Mouse (Mus musculus) midbrain, embryonic 13.5 days (tissue): Measurements from ENCODE around the gene Actb. TPM values are rescaled to one million over a fixed set of nuclear protein-coding genes. Genes with fewer than 3 reads are reported as not detected.

Experiments
- ATAC-seq: fragments of 200-750 bp; cut with Nextera tagmentation; 2 replicates; pipeline ENCODE4 v1.8.0; 2017; ENCODE audit warnings: mild to moderate bottlenecking, moderate TSS enrichment, moderate library complexity
- H3K27ac ChIP-seq: fragments of 300-500 bp; sonication (generic); 2 replicates; pipeline ENCODE4 v1.5.1; 2015; ENCODE audit warnings: inconsistent platforms, mild to moderate bottlenecking, moderate library complexity
- H3K27me3 ChIP-seq: fragments of 300-500 bp; sonication (generic); 2 replicates; pipeline ENCODE4 v1.6.1; 2015; ENCODE audit warnings: mild to moderate bottlenecking, inconsistent platforms
- H3K36me3 ChIP-seq: fragments of 300-500 bp; sonication (generic); 2 replicates; pipeline ENCODE4 v1.6.1; 2015; ENCODE audit warnings: mild to moderate bottlenecking, inconsistent platforms
- H3K4me1 ChIP-seq: fragments of 300-500 bp; sonication (generic); replicated peaks from 2 replicates; pipeline ENCODE4 v1.6.1; 2015; ENCODE audit warnings: inconsistent platforms
- H3K4me2 ChIP-seq: fragments of 300-500 bp; sonication (generic); replicated peaks from 2 replicates; pipeline ENCODE4 v1.6.1; 2015; ENCODE audit warnings: moderate library complexity, mild to moderate bottlenecking, inconsistent platforms
- H3K4me3 ChIP-seq: fragments of 300-500 bp; sonication (generic); replicated peaks from 2 replicates; pipeline ENCODE4 v1.5.1; 2015; ENCODE audit warnings: mild to moderate bottlenecking, inconsistent platforms
- H3K9ac ChIP-seq: fragments of 300-500 bp; sonication (generic); replicated peaks from 2 replicates; pipeline ENCODE4 v1.6.1; 2015; ENCODE audit warnings: mild to moderate bottlenecking, inconsistent platforms
- H3K9me3 ChIP-seq: fragments of 300-500 bp; sonication (generic); 2 replicates; pipeline ENCODE4 v1.6.1; 2016; ENCODE audit warnings: mild to moderate bottlenecking, inconsistent platforms
- WGBS: fragments of 180-500 bp; shearing (Covaris S2); methylation state at CpG from one replicate; pipeline ENCODE4 v1.1.7; 2015; 5-methylcytosine and 5-hydroxymethylcytosine counted together
- polyA plus RNA-seq: library from polyadenylated mRNA; unstranded; fragments of >200 nt; fragmentation: Nextera tagmentation; extraction: Ambion mirVana; gene quantifications from 2 replicates; pipeline ENCODE4 v1.2.1, GENCODE M21; 2015

Gene Actb
- polyA plus RNA-seq, 1 experiment from 2014 or later, result 15,567 TPM

GRCm38 (mm10) chr5:142905725-142906531 is 626 bp downstream of the Actb start:
- Histone ChIP-seq H3K4me2 (peak overlapping the region; percentile 93), H3K27ac (peak overlapping the region; percentile 100), H3K36me3 (peaks cover 45% of the 10 kb centered on the region), H3K27me3 (no peaks in the 10 kb centered on the region), H3K9me3 (no peaks in the 10 kb centered on the region), H3K4me1 (peaks cover 58% of the 10 kb centered on the region), H3K4me3 (peak overlapping the region; percentile 88), H3K9ac (peak overlapping the region; percentile 100)
- peak; percentile 82 for ATAC-seq
- under 1% methylated on average over 78 of the region's 84 CpGs for WGBS

GRCm38 (mm10) chr5:142905038-142905695 is 1.4 kb downstream of the Actb start:
- ATAC-seq, result no peak; the same call in none of the 2 replicates
- peak overlapping the region; percentile 100 for H3K9ac ChIP-seq
- H3K9me3 ChIP-seq, result no peaks in the 10 kb centered on the region
- peak overlapping the region; percentile 100 for H3K27ac ChIP-seq
- peak overlapping the region; percentile 93 for H3K4me2 ChIP-seq
- H3K27me3 ChIP-seq, result no peaks in the 10 kb centered on the region
- WGBS, result 4% methylated on average over 27 of the region's 27 CpGs
- peaks cover 51% of the 10 kb centered on the region for H3K36me3 ChIP-seq
- H3K4me1 ChIP-seq, result peaks cover 58% of the 10 kb centered on the region
- H3K4me3 ChIP-seq, result peak overlapping the region; percentile 88

GRCm38 (mm10) chr5:142904208-142905037 is 2.1 kb downstream of the Actb start:
- peaks cover 52% of the 10 kb centered on the region for H3K4me1 ChIP-seq

GRCm38 (mm10) chr5:142903470-142904207 is 2.9 kb downstream of the Actb start:
- Histone ChIP-seq H3K9me3 (no peaks in the 10 kb centered on the region), H3K4me1 (peaks cover 45% of the 10 kb centered on the region), H3K27me3 (no peaks in the 10 kb centered on the region), H3K9ac (peak overlapping the region; percentile 100), H3K4me3 (peak overlapping the region; percentile 88), H3K36me3 (peaks cover 64% of the 10 kb centered on the region), H3K4me2 (peak overlapping the region; percentile 93), H3K27ac (peak overlapping the region; percentile 100; the same call in 1 of the 2 replicates)
- no peak for ATAC-seq
- WGBS, result 89% methylated on average over 14 of the region's 14 CpGs

More at GRCm38 (mm10) chr5:142904208-142905037, 2.1 kb downstream of the Actb start:
- Histone ChIP-seq H3K9ac (peak overlapping the region; percentile 100), H3K9me3 (no peaks in the 10 kb centered on the region), H3K36me3 (peaks cover 58% of the 10 kb centered on the region), H3K4me3 (peak overlapping the region; percentile 88), H3K4me2 (peak overlapping the region; percentile 93), H3K27me3 (no peaks in the 10 kb centered on the region), H3K27ac (peak overlapping the region; percentile 100)
- no peak for ATAC-seq
- 81% methylated on average over 19 of the region's 19 CpGs for WGBS

GRCm38 (mm10) chr5:142902506-142903314 is 3.8 kb downstream of the Actb start:
- no peak for ATAC-seq
- peak overlapping the region; percentile 5; the same call in 1 of the 2 replicates for H3K4me3 ChIP-seq
- peaks cover 66% of the 10 kb centered on the region for H3K36me3 ChIP-seq

GRCm38 (mm10) chr5:142901846-142902505 is 4.6 kb downstream of the Actb start:
- H3K4me1 ChIP-seq, result peaks cover 30% of the 10 kb centered on the region
- H3K9ac ChIP-seq, result 0 out of 2 replicates have a peak overlapping the region, but pooled peaks have one; percentile 39
- no peaks in the 10 kb centered on the region for H3K27me3 ChIP-seq
- H3K9me3 ChIP-seq, result no peaks in the 10 kb centered on the region
- 75% methylated on average over 4 of the region's 4 CpGs for WGBS
- H3K4me2 ChIP-seq, result no peak overlapping the region
- peaks cover 68% of the 10 kb centered on the region for H3K36me3 ChIP-seq
- H3K27ac ChIP-seq, result peak overlapping the region; percentile 51
- H3K4me3 ChIP-seq, result no peak overlapping the region
- no peak for ATAC-seq

More at GRCm38 (mm10) chr5:142902506-142903314, 3.8 kb downstream of the Actb start:
- H3K27me3 ChIP-seq, result no peaks in the 10 kb centered on the region
- H3K4me2 ChIP-seq, result peak overlapping the region; percentile 26
- peak overlapping the region; percentile 25 for H3K27ac ChIP-seq
- H3K9me3 ChIP-seq, result no peaks in the 10 kb centered on the region
- H3K9ac ChIP-seq, result 0 out of 2 replicates have a peak overlapping the region, but pooled peaks have one; percentile 39
- 67% methylated on average over 5 of the region's 5 CpGs for WGBS
- peaks cover 37% of the 10 kb centered on the region for H3K4me1 ChIP-seq

GRCm38 (mm10) chr5:142901355-142901802 is 5.2 kb downstream of the Actb start:
- WGBS, result 85% methylated on average over 7 of the region's 7 CpGs
- no peak overlapping the region for H3K9ac ChIP-seq
- no peak for ATAC-seq
- peak overlapping the region; percentile 51 for H3K27ac ChIP-seq
- H3K27me3 ChIP-seq, result no peaks in the 10 kb centered on the region
- peaks cover 68% of the 10 kb centered on the region for H3K36me3 ChIP-seq
- no peak overlapping the region for H3K4me3 ChIP-seq
- H3K4me2 ChIP-seq, result no peak overlapping the region
- H3K9me3 ChIP-seq, result no peaks in the 10 kb centered on the region
- H3K4me1 ChIP-seq, result peaks cover 28% of the 10 kb centered on the region

- H3K36me3 ChIP-seq, result peaks cover 68% of the 10 kb centered on the region
- H3K9ac ChIP-seq, result no peak overlapping the region
- no peaks in the 10 kb centered on the region for H3K27me3 ChIP-seq
- ATAC-seq, result no peak
- 92% methylated on average over 7 of the region's 7 CpGs for WGBS
- H3K4me2 ChIP-seq, result no peak overlapping the region
- peaks cover 34% of the 10 kb centered on the region for H3K4me1 ChIP-seq
- 0 out of 2 replicates have a peak overlapping the region, but pooled peaks have one; percentile 9 for H3K27ac ChIP-seq
- no peak overlapping the region for H3K4me3 ChIP-seq
- no peaks in the 10 kb centered on the region for H3K9me3 ChIP-seq
Measured at GRCm38 (mm10) chr5:142900651-142901050, 5.9 kb downstream of the Actb start.

GRCm38 (mm10) chr5:142899932-142900533 is 6.5 kb downstream of the Actb start:
- peaks cover 38% of the 10 kb centered on the region for H3K4me1 ChIP-seq
- H3K27me3 ChIP-seq, result no peaks in the 10 kb centered on the region
- H3K27ac ChIP-seq, result no peak overlapping the region
- H3K9ac ChIP-seq, result no peak overlapping the region
- H3K4me2 ChIP-seq, result no peak overlapping the region
- peaks cover 63% of the 10 kb centered on the region for H3K36me3 ChIP-seq
- ATAC-seq, result no peak
- H3K9me3 ChIP-seq, result no peaks in the 10 kb centered on the region
- H3K4me3 ChIP-seq, result no peak overlapping the region
- WGBS, result 86% methylated on average over 5 of the region's 5 CpGs
